Mouse (Mus musculus) CH12.LX (cell line): ENCODE results near the gene Plp1. TPM values are rescaled to one million over a fixed set of nuclear protein-coding genes. Genes with fewer than 3 reads are reported as not detected.

ENCODE experiments used
- DNase-seq: peaks from one replicate; pipeline ENCODE4 v3.0.0-alpha.2; 2013; ENCODE audit errors: extremely low read depth
- H3K27ac ChIP-seq: 2 replicates; pipeline ENCODE4 v1.5.1; 2012; ENCODE audit warnings: low read depth, mild to moderate bottlenecking, control low read depth, moderate library complexity; ENCODE audit not compliant: insufficient read depth
- H3K27me3 ChIP-seq: replicated peaks from 2 replicates; pipeline ENCODE3; 2012; ENCODE audit warnings: inconsistent platforms
- H3K36me3 ChIP-seq, 2 experiments: replicated peaks in 1 of 2; 2 replicates each; pipeline versions ENCODE3 to v1.6.1; 2012; ENCODE audit warnings: inconsistent platforms in 1 of 2, low read length in 1 of 2, mild to moderate bottlenecking in 1 of 2, mixed read lengths in 1 of 2, moderate library complexity in 1 of 2; ENCODE audit not compliant: control insufficient read depth in 1 of 2, insufficient read depth in 1 of 2
- H3K4me1 ChIP-seq, 2 experiments: 2 replicates each; pipeline ENCODE4 v1.6.1; 2012; ENCODE audit warnings: inconsistent platforms in 1 of 2, moderate library complexity in 1 of 2; ENCODE audit not compliant: insufficient read depth in 2 of 2, control insufficient read depth in 1 of 2
- H3K4me2 ChIP-seq: 2 replicates; pipeline ENCODE4 v1.6.1; 2012; ENCODE audit warnings: low read depth, mild to moderate bottlenecking, control low read depth; ENCODE audit not compliant: poor library complexity, insufficient read depth, severe bottlenecking
- H3K4me3 ChIP-seq, 3 experiments: fragments of 150-350 bp in 1 of 3; sonication (generic) in 1 of 3; replicated peaks in 1 of 3; 2 replicates each; pipeline versions ENCODE3 to v1.5.1; 2011 to 2012; ENCODE audit warnings: low read depth in 2 of 3, low read length in 2 of 3, mild to moderate bottlenecking in 2 of 3, moderate library complexity in 2 of 3, control low read depth in 1 of 3, improper control_type of control experiment in 1 of 3, inconsistent platforms in 1 of 3, mixed read lengths in 1 of 3; ENCODE audit not compliant: poor library complexity in 1 of 3
- H3K79me2 ChIP-seq: replicated peaks from 2 replicates; pipeline ENCODE4 v1.6.1; 2012; ENCODE audit warnings: mild to moderate bottlenecking, moderate library complexity; ENCODE audit not compliant: control insufficient read depth, poor library complexity, insufficient read depth, severe bottlenecking; ENCODE audit errors: extremely low read depth
- H3K9ac ChIP-seq: 2 replicates; pipeline ENCODE4 v1.6.1; 2012; ENCODE audit warnings: low read depth, mild to moderate bottlenecking, control low read depth, moderate library complexity; ENCODE audit not compliant: insufficient read depth
- H3K9me3 ChIP-seq: replicated peaks from 2 replicates; pipeline ENCODE3; 2012; ENCODE audit warnings: low read length, inconsistent platforms, mixed read lengths
- CTCF ChIP-seq, 2 experiments: IDR thresholded peaks in 1 of 2; conservative IDR thresholded peaks in 1 of 2; 2 replicates each; pipeline ENCODE4 v1.5.1; 2011 to 2012; ENCODE audit warnings: low read depth in 2 of 2, low read length in 2 of 2, improper control_type of control experiment in 1 of 2, inconsistent platforms in 1 of 2, mild to moderate bottlenecking in 1 of 2, moderate library complexity in 1 of 2
- ELF1 ChIP-seq: IDR thresholded peaks from 2 replicates; pipeline ENCODE4 v1.6.1; 2014; ENCODE audit warnings: low read depth, mild to moderate bottlenecking, inconsistent platforms, low read length, improper control_type of control experiment
- KAT2A ChIP-seq: IDR thresholded peaks from 2 replicates; pipeline ENCODE4 v1.6.1; 2012; ENCODE audit warnings: low read length, improper control_type of control experiment, inconsistent platforms; ENCODE audit not compliant: insufficient replicate concordance
- MXI1 ChIP-seq: IDR thresholded peaks from 2 replicates; pipeline ENCODE4 v1.6.1; 2011; ENCODE audit warnings: mild to moderate bottlenecking, low read depth, low read length, improper control_type of control experiment
- MYC ChIP-seq: IDR thresholded peaks from 2 replicates; pipeline ENCODE4 v1.6.1; 2011; ENCODE audit warnings: low read depth, mild to moderate bottlenecking, improper control_type of control experiment, low read length
- NRF1 ChIP-seq: IDR thresholded peaks from 2 replicates; pipeline ENCODE4 v1.6.1; 2014; ENCODE audit warnings: low read depth, mild to moderate bottlenecking, inconsistent platforms, low read length, improper control_type of control experiment, moderate library complexity
- POLR2AphosphoS2 ChIP-seq: IDR thresholded peaks from 2 replicates; pipeline ENCODE4 v1.6.1; 2011; ENCODE audit warnings: low read depth, low read length, improper control_type of control experiment
- RAD21 ChIP-seq: IDR thresholded peaks from 2 replicates; pipeline ENCODE4 v1.6.1; 2011; ENCODE audit warnings: low read depth, mild to moderate bottlenecking, low read length, improper control_type of control experiment, moderate library complexity
- RCOR1 ChIP-seq: conservative IDR thresholded peaks from 2 replicates; pipeline ENCODE4 v1.6.1; 2012; ENCODE audit warnings: low read depth, mild to moderate bottlenecking, inconsistent platforms, low read length, improper control_type of control experiment
- SIN3A ChIP-seq: IDR thresholded peaks from 2 replicates; pipeline ENCODE4 v1.6.1; 2012; ENCODE audit warnings: low read length, improper control_type of control experiment, inconsistent platforms
- SMC3 ChIP-seq: IDR thresholded peaks from 2 replicates; pipeline ENCODE4 v1.6.1; 2011; ENCODE audit warnings: low read depth, low read length, improper control_type of control experiment
- ZC3H11A ChIP-seq: IDR thresholded peaks from 2 replicates; pipeline ENCODE4 v1.6.1; 2012; ENCODE audit warnings: low read depth, mild to moderate bottlenecking, inconsistent platforms, low read length, improper control_type of control experiment
- ZKSCAN1 ChIP-seq: IDR thresholded peaks from 2 replicates; pipeline ENCODE4 v1.6.1; 2012; ENCODE audit warnings: low read depth, inconsistent platforms, low read length, improper control_type of control experiment, borderline replicate concordance
- dilution Hi-C: fragments of 300-500 bp; cut with MboI; formaldehyde crosslinking; loops from 2 replicates; pipeline ENCODE4 v1.14.3; 2020; ENCODE audit warnings: low sequenced_read_pairs; ENCODE audit not compliant: extremely low pct_unique_long_range_greater_than_20kb, extremely low pct_ligation_motif_present
- in situ Hi-C: fragments of 300-500 bp; cut with MboI; formaldehyde crosslinking; loops from 3 replicates; pipeline ENCODE4 v1.14.3; 2019; ENCODE audit warnings: low sequenced_read_pairs, low pct_ligation_motif_present, low pct_unique_long_range_greater_than_20kb, mixed read lengths
- polyA plus RNA-seq: library from polyadenylated mRNA; unstranded; fragments of >175 nt; gene quantifications from 2 replicates; pipeline ENCODE4 v1.2.1, GENCODE M21; 2012; ENCODE audit warnings: low read depth; ENCODE audit not compliant: insufficient read length
- total RNA-seq, 2 experiments: library from RNA; depleted of rRNA; stranded (reverse); fragments of 300-350 nt in 1 of 2; fragments of >200 nt in 1 of 2; gene quantifications; 2 replicates each; pipeline ENCODE4 v1.2.3; 2012 to 2014

The Plp1 gene
- total and polyA plus RNA-seq, 3 experiments: 1.2 to 1.5 (median 1.4) TPM

- Histone ChIP-seq H3K9ac (no peak overlapping the region), H3K36me3 (no peaks in the 10 kb centered on the region), H3K27me3 (no peaks in the 10 kb centered on the region), H3K9me3 (no peaks in the 10 kb centered on the region), H3K4me1 (no peaks in the 10 kb centered on the region), H3K79me2 (no peaks in the 10 kb centered on the region), H3K27ac (no peak overlapping the region), H3K4me3 (no peak overlapping the region)
- in situ Hi-C loops: no loop called here
- TF ChIP-seq ZKSCAN1 (no peak), POLR2AphosphoS2 (no peak), MXI1 (no peak), ELF1 (no peak), RAD21 (peak; percentile 51), RCOR1 (no peak), SMC3 (peak; percentile 28; the same call in 1 of the 2 replicates), SIN3A (no peak), NRF1 (no peak), ZC3H11A (no peak), MYC (no peak), CTCF (conservative IDR thresholded peaks at IDR 0.05 in 1 of 2, IDR thresholded peaks at IDR 0.05 in 1 of 2; ENCODE audit: low read depth in 2 of 2, low read length in 2 of 2) (peak; percentile 40 to 59)
- TF ChIP-seq, all 38 proteins: peak for 3
- dilution Hi-C loops: no loop called here
- DNase-seq: peak; percentile 22
- no peak overlapping the region for H3K4me2 ChIP-seq
Measured at GRCm38 (mm10) chrX:136850300-136850699, 27.8 kb downstream of the Plp1 start.

DNA sequence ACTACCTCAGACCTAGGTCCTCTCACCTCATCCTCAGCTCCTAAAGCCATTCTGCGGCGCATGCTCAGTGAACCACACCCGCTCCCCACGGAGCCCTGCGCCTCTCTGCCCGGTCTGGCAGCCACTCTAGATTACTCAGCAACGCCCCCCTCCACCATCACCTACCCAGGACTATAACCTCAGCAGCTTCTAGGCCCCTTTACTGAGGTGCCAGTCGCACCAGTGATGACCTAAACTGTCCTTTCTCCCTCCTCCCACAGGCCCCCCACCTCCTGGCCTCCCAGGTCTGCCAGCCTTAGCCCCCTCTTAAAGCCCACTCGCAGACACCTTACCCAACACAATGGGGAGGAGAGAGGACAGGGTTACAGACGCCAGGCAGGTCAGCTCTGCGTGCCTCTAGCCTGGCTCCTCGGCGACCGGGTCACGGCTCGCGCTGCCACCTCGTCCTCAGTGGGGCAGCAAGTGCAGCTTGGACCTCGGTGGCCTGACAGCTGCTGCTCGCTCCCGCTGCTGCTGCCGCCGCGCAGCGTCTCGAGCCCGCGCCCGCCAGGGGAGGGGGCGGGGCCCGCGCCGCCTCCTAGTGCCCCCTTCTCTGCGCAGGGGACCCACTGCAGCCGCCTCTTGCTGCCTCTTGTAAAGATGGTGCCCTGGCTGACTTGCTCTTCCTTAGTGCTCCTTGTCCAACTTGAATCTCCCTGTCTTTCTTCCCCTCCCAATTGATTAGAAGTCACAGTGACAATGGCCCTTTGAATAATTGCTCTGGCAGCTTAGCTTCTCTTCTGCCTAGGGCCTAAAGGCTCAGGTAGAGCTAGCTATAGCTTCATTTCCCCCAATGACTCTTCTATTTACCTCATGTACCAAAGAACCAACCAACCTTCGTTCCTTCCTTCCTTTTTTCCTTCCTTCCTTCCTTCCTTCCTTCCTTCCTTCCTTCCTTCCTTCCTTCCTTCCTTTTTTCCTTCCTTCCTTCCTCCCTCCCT, 45.9 kb downstream of the Plp1 start, which contains the start of gene Rab9b:
Rab9b (minus strand) TSS at position 695 of the 980 bp plus-strand sequence.
- Histone ChIP-seq H3K4me1 (peaks cover 0 to 3% of the 10 kb centered on the region in 2 experiments; a peak in 1 of 4 replicates), H3K4me3 (peak within 1 kb of the TSS in 1 of 3 experiments; percentile 69), H3K27me3 (no peaks in the 10 kb centered on the region), H3K36me3 (no peaks in the 10 kb centered on the region), H3K4me2 (peak within 1 kb of the TSS; percentile 95), H3K9ac (0 out of 2 replicates have a peak within 1 kb of the TSS, but pooled peaks have one; percentile 39), H3K27ac (no peak within 1 kb of the TSS), H3K9me3 (no peaks in the 10 kb centered on the region), H3K79me2 (no peaks in the 10 kb centered on the region)
- DNase-seq: no peak
- in situ Hi-C loops (no loop called here), dilution Hi-C loops (no loop called here)
- no peak for TF ChIP-seq KAT2A
- TF ChIP-seq NRF1: peak; percentile 79

Other genes starting within 250 kb of the Plp1 start
- not detected in 2 replicates for gene Tceal3, start 231.8 kb upstream of the Plp1 start, total RNA-seq (2012; rRNA removed)
- not detected in 2 replicates for gene Tceal3, start 231.8 kb upstream of the Plp1 start, total RNA-seq (2014; rRNA removed)
- not detected in 2 replicates for gene Tceal3, start 231.8 kb upstream of the Plp1 start, polyA plus RNA-seq
- gene Tceal1, start 114.7 kb upstream of the Plp1 start, total RNA-seq (2012; rRNA removed): 0.08 TPM in 2 replicates
- not detected in 2 replicates for gene Tceal1, start 114.7 kb upstream of the Plp1 start, total RNA-seq (2014; rRNA removed)
- gene Tceal1, start 114.7 kb upstream of the Plp1 start, polyA plus RNA-seq: not detected in 2 replicates
- gene Morf4l2, start 79.0 kb upstream of the Plp1 start, total RNA-seq (2012; rRNA removed): 189 and 254 TPM in 2 replicates
- gene Morf4l2, start 79.0 kb upstream of the Plp1 start, total RNA-seq (2014; rRNA removed): 585 and 613 TPM in 2 replicates
- 358 and 445 TPM in 2 replicates for gene Morf4l2, start 79.0 kb upstream of the Plp1 start, polyA plus RNA-seq
- not detected in 2 replicates for gene Glra4, start 42.5 kb upstream of the Plp1 start, total RNA-seq (2012; rRNA removed)
- not detected in 2 replicates for gene Glra4, start 42.5 kb upstream of the Plp1 start, total RNA-seq (2014; rRNA removed)
- not detected in 2 replicates for gene Glra4, start 42.5 kb upstream of the Plp1 start, polyA plus RNA-seq
- 0.04 TPM in 2 replicates for gene Rab9b, start 46.1 kb downstream of the Plp1 start, total RNA-seq (2012; rRNA removed)
- gene Rab9b, start 46.1 kb downstream of the Plp1 start, total RNA-seq (2014; rRNA removed): not detected in 2 replicates
- not detected in 2 replicates for gene Rab9b, start 46.1 kb downstream of the Plp1 start, polyA plus RNA-seq
- not detected in 2 replicates for gene H2bfm, start 104.7 kb downstream of the Plp1 start, total RNA-seq (2012; rRNA removed)
- gene H2bfm, start 104.7 kb downstream of the Plp1 start, total RNA-seq (2014; rRNA removed): not detected in 2 replicates
- not detected in 2 replicates for gene H2bfm, start 104.7 kb downstream of the Plp1 start, polyA plus RNA-seq
- gene Tmsb15b2, start 152.8 kb downstream of the Plp1 start, total RNA-seq (2012; rRNA removed): 0.38 and 1.2 TPM in 2 replicates
- 45.7 and 106 TPM in 2 replicates for gene Tmsb15b2, start 152.8 kb downstream of the Plp1 start, total RNA-seq (2014; rRNA removed)
- 4.6 and 13.7 TPM in 2 replicates for gene Tmsb15b2, start 152.8 kb downstream of the Plp1 start, polyA plus RNA-seq
- 3.8 and 4.4 TPM in 2 replicates for gene Tmsb15l, start 154.2 kb downstream of the Plp1 start, total RNA-seq (2012; rRNA removed)
- 18.5 and 24.4 TPM in 2 replicates for gene Tmsb15l, start 154.2 kb downstream of the Plp1 start, total RNA-seq (2014; rRNA removed)
- gene Tmsb15l, start 154.2 kb downstream of the Plp1 start, polyA plus RNA-seq: 0.87 TPM in 1 of 2 replicates, not detected in the other
- gene Tmsb15b1, start 154.2 kb downstream of the Plp1 start, total RNA-seq (2012; rRNA removed): 5.9 and 6.8 TPM in 2 replicates
- 44.6 and 47.7 TPM in 2 replicates for gene Tmsb15b1, start 154.2 kb downstream of the Plp1 start, total RNA-seq (2014; rRNA removed)
- 5.2 and 6.9 TPM in 2 replicates for gene Tmsb15b1, start 154.2 kb downstream of the Plp1 start, polyA plus RNA-seq
- gene Zcchc18, start 170.5 kb downstream of the Plp1 start, total RNA-seq (2012; rRNA removed): 4.5 and 6.8 TPM in 2 replicates
- gene Zcchc18, start 170.5 kb downstream of the Plp1 start, total RNA-seq (2014; rRNA removed): 0.34 TPM in 2 replicates
- 0.83 and 0.97 TPM in 2 replicates for gene Zcchc18, start 170.5 kb downstream of the Plp1 start, polyA plus RNA-seq
- 3.3 and 4.2 TPM in 2 replicates for gene Slc25a53, start 215.6 kb downstream of the Plp1 start, total RNA-seq (2012; rRNA removed)
- gene Slc25a53, start 215.6 kb downstream of the Plp1 start, total RNA-seq (2014; rRNA removed): 3.1 and 6.2 TPM in 2 replicates
- gene Slc25a53, start 215.6 kb downstream of the Plp1 start, polyA plus RNA-seq: 3.0 and 3.5 TPM in 2 replicates
- gene Fam199x, start 226.9 kb downstream of the Plp1 start, total RNA-seq (2012; rRNA removed): 6.2 and 6.8 TPM in 2 replicates
- 10.5 and 13.0 TPM in 2 replicates for gene Fam199x, start 226.9 kb downstream of the Plp1 start, total RNA-seq (2014; rRNA removed)
- 3.5 and 4.3 TPM in 2 replicates for gene Fam199x, start 226.9 kb downstream of the Plp1 start, polyA plus RNA-seq